Mouse (Mus musculus): Measurements from ENCODE around the gene Itga7. TPM values are rescaled to one million over a fixed set of nuclear protein-coding genes. Genes with fewer than 3 reads are reported as not detected.

The Itga7 gene
- 0.43 and 0.71 TPM in 2 replicates for polyA plus RNA-seq (2012)

- no peak for TF ChIP-seq GATA1 (IDR thresholded peaks at IDR 0.05; ENCODE audit: low read length)
Observed at GRCm38 (mm10) chr10:128933574-128933973, at the start of gene Itga7. Gene Itga7 (plus strand): TSS chr10:128933818.

- no peak for TF ChIP-seq GATA1 (IDR thresholded peaks at IDR 0.05; ENCODE audit: low read length)
Observed at GRCm38 (mm10) chr10:128888941-128889827, 44.4 kb upstream of the Itga7 start.

GRCm38 (mm10) chr10:128889846-128890245 is 43.8 kb upstream of the Itga7 start:
- TF ChIP-seq GATA1 (IDR thresholded peaks at IDR 0.05; ENCODE audit: low read length): no peak

- no peak for TF ChIP-seq GATA1 (IDR thresholded peaks at IDR 0.05; ENCODE audit: low read length)
Observed at GRCm38 (mm10) chr10:128890383-128891295, 43.0 kb upstream of the Itga7 start.

GRCm38 (mm10) chr10:128891296-128892094 is 42.1 kb upstream of the Itga7 start, which contains the start of gene Gdf11:
Gene Gdf11 (minus strand): TSS chr10:128891718.
- no peak for TF ChIP-seq GATA1 (IDR thresholded peaks at IDR 0.05; ENCODE audit: low read length)

GRCm38 (mm10) chr10:128892246-128892645 is 41.4 kb upstream of the Itga7 start:
- TF ChIP-seq GATA1 (IDR thresholded peaks at IDR 0.05; ENCODE audit: low read length): no peak

GRCm38 (mm10) chr10:128895437-128895836 is 38.2 kb upstream of the Itga7 start:
- TF ChIP-seq GATA1 (IDR thresholded peaks at IDR 0.05; ENCODE audit: low read length): no peak

- no peak for TF ChIP-seq GATA1 (IDR thresholded peaks at IDR 0.05; ENCODE audit: low read length)
Observed at GRCm38 (mm10) chr10:128895952-128896693, 37.5 kb upstream of the Itga7 start.

- no peak for TF ChIP-seq GATA1 (IDR thresholded peaks at IDR 0.05; ENCODE audit: low read length)
Observed at GRCm38 (mm10) chr10:128896807-128897206, 36.8 kb upstream of the Itga7 start.

- no peak for TF ChIP-seq GATA1 (IDR thresholded peaks at IDR 0.05; ENCODE audit: low read length)
Observed at GRCm38 (mm10) chr10:128897501-128897900, 36.1 kb upstream of the Itga7 start.

- TF ChIP-seq GATA1 (IDR thresholded peaks at IDR 0.05; ENCODE audit: low read length): no peak
Observed at GRCm38 (mm10) chr10:128899759-128900490, 33.7 kb upstream of the Itga7 start.

- no peak for TF ChIP-seq GATA1 (IDR thresholded peaks at IDR 0.05; ENCODE audit: low read length)
Observed at GRCm38 (mm10) chr10:128900698-128901097, 32.9 kb upstream of the Itga7 start, which contains the start of gene Cd63. Gene Cd63 (plus strand): TSS chr10:128900989.

- TF ChIP-seq GATA1 (IDR thresholded peaks at IDR 0.05; ENCODE audit: low read length): no peak
Observed at GRCm38 (mm10) chr10:128901409-128901808, 32.2 kb upstream of the Itga7 start.
